Mouse (Mus musculus) heart, postnatal 36 days (tissue): ENCODE results near the gene Acsf2. TPM values are rescaled to one million over a fixed set of nuclear protein-coding genes. Genes with fewer than 3 reads are reported as not detected.

Experiments used
- total RNA-seq, 2 experiments: library from RNA; stranded (reverse); gene quantifications; 2 replicates each; pipeline ENCODE4 v1.2.3; 2021

Acsf2 gene
- total RNA-seq, 2 experiments from 2014 or later: 26.5 to 28.9 TPM

Other genes starting within 250 kb of the Acsf2 start
- gene Abcc3, start 208.9 kb downstream of the Acsf2 start, total RNA-seq: 1 to 10 TPM; 1.7 to 3.9 TPM
- gene Cacna1g, start 127.7 kb downstream of the Acsf2 start, total RNA-seq: 10 to 100 TPM; 13.8 to 14.2 TPM
- under 1 TPM; 0.42 to 0.62 TPM for gene Spata20, start 115.7 kb downstream of the Acsf2 start, total RNA-seq
- 10 to 100 TPM; 26.7 to 31.2 TPM for gene Epn3, start 101.9 kb downstream of the Acsf2 start, total RNA-seq
- 1 to 10 TPM in 1 of 2 experiments, under 1 TPM in 1; 0.89 to 1.3 TPM for gene Mycbpap, start 80.1 kb downstream of the Acsf2 start, total RNA-seq
- gene Rsad1, start 52.6 kb downstream of the Acsf2 start, total RNA-seq: 10 to 100 TPM in 1 of 2 experiments, 1 to 10 TPM in 1; 9.6 to 14.2 TPM
- gene Chad, start 36.8 kb downstream of the Acsf2 start, total RNA-seq: 1 to 10 TPM; 1.0 to 1.2 TPM
- gene Lrrc59, start 27.9 kb upstream of the Acsf2 start, total RNA-seq: 10 to 100 TPM; 31.1 to 33.8 TPM
- 10 to 100 TPM; 59.2 to 60.1 TPM for gene Mrpl27, start 51.9 kb upstream of the Acsf2 start, total RNA-seq
- gene Eme1, start 52.1 kb upstream of the Acsf2 start, total RNA-seq: under 1 TPM in 1 of 2 experiments, not detected in 1; 0.25 TPM
- 10 to 100 TPM in 1 of 2 experiments, 1 to 10 TPM in 1; 10.0 to 10.4 TPM for gene Xylt2, start 75.6 kb upstream of the Acsf2 start, total RNA-seq
- gene Gm11541, start 102.6 kb upstream of the Acsf2 start, total RNA-seq: not detected
- gene Cdc34b, start 139.9 kb upstream of the Acsf2 start, total RNA-seq: 1 to 10 TPM; 1.1 to 1.2 TPM
- not detected for gene Tmem92, start 180.8 kb upstream of the Acsf2 start, total RNA-seq